Mouse (Mus musculus): ENCODE results near the gene Bcorl1. TPM values are rescaled to one million over a fixed set of nuclear protein-coding genes. Genes with fewer than 3 reads are reported as not detected.

Gene Bcorl1
- 2.5 and 3.0 TPM in 2 replicates for polyA plus RNA-seq (2015; fragmentation: Nextera tagmentation; extraction: Ambion mirVana)

GRCm38 (mm10) chrX:48341141-48341540, at the start of gene Bcorl1:
TSS of gene Bcorl1 (plus strand) at chrX:48341358.

Other genes starting within 250 kb of the Bcorl1 start
- gene Xpnpep2, start 232.6 kb upstream of the Bcorl1 start, polyA plus RNA-seq (2015; fragmentation: Nextera tagmentation; extraction: Ambion mirVana) = 0.41 and 0.58 TPM in 2 replicates
- 16.5 and 23.6 TPM in 2 replicates for gene Sash3, start 194.9 kb upstream of the Bcorl1 start, polyA plus RNA-seq (2015; fragmentation: Nextera tagmentation; extraction: Ambion mirVana)
- gene Zdhhc9, start 132.5 kb upstream of the Bcorl1 start, polyA plus RNA-seq (2015; fragmentation: Nextera tagmentation; extraction: Ambion mirVana) = 2.1 and 2.9 TPM in 2 replicates
- gene Utp14a, start 84.5 kb upstream of the Bcorl1 start, polyA plus RNA-seq (2015; fragmentation: Nextera tagmentation; extraction: Ambion mirVana) = 17.5 and 17.9 TPM in 2 replicates
- gene Elf4, start 121.8 kb downstream of the Bcorl1 start, polyA plus RNA-seq (2015; fragmentation: Nextera tagmentation; extraction: Ambion mirVana) = 3.5 and 4.4 TPM in 2 replicates
- 38.4 and 38.6 TPM in 2 replicates for gene Aifm1, start 172.2 kb downstream of the Bcorl1 start, polyA plus RNA-seq (2015; fragmentation: Nextera tagmentation; extraction: Ambion mirVana)
- 1.2 and 1.5 TPM in 2 replicates for gene Rab33a, start 177.9 kb downstream of the Bcorl1 start, polyA plus RNA-seq (2015; fragmentation: Nextera tagmentation; extraction: Ambion mirVana)